Mouse (Mus musculus) large intestine, adult 2 months (tissue): ENCODE results near the gene Serpinb3c. TPM values are rescaled to one million over a fixed set of nuclear protein-coding genes. Genes with fewer than 3 reads are reported as not detected.
"Not testable (repeated sequence)": the region's sequence is repeated elsewhere in the genome, so short reads cannot be mapped to it uniquely, and the experiment has no call there.

ENCODE experiments used
- DNase-seq: peaks from one replicate; pipeline ENCODE4 v3.0.0-alpha.2; 2012; ENCODE audit warnings: low read depth, low spot score
- WGBS: fragments of 180-500 bp; shearing (Covaris S2); methylation state at CpG from one replicate; pipeline ENCODE4 v1.1.7; 2018; 5-methylcytosine and 5-hydroxymethylcytosine counted together
- polyA plus RNA-seq: library from polyadenylated mRNA; depleted of rRNA; stranded (reverse); fragments of >200 nt; gene quantifications from 2 replicates; pipeline ENCODE4 v1.2.3, GENCODE M21; 2012; rRNA removed

The Serpinb3c gene
- not detected in 2 replicates for polyA plus RNA-seq

DNA sequence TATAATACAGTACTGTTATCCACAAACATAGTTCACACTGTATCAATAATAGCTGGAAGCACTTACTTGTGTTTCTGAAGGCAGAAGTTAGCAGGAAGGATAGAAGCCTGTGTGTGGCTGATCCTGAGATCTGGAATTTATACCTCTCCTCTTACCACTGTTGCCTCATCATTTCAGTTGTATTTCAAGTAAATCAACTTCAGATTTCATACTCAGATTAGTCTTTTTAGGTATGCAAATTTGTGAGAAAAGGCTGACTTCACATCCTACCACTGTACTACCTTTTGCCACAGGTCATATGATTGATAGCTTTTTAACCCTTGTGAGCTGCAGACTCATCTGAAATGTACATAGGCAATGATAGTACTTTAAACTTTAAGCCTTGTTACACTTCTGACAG is at the start of gene Serpinb3c, which contains the start of gene Serpinb3b:
Serpinb3c (minus strand) TSS at position 111 of the 400 bp plus-strand sequence.
Serpinb3b (minus strand) TSS at position 101 of the 400 bp plus-strand sequence.
- DNase-seq = not testable (repeated sequence)

DNA sequence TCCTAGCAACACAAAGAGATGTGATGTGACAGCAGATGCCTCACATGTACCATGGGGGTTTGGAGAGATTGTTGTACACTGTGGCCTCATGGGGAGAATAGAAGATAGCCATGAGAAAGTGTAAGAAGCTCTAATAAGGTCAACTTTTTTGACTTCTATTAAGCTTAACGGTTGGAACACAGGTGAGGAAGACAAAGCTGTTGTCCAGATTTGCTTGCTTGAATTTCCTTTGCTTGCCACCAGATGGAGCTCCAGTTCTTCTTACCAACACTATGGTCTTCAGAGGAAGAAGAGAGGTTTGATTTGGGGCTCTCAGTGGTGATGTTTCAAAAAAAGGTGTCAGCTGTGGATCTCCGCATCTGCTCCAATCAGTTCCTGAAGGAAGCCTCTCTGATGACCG is 35.0 kb downstream of the Serpinb3c start:
- WGBS = 40% methylated on average over 3 of the region's 3 CpGs
- not testable (repeated sequence) for DNase-seq

Other genes with a start within 250 kb of the Serpinb3c start
- not detected in 2 replicates for gene Serpinb3a, start 226.1 kb downstream of the Serpinb3c start, polyA plus RNA-seq
- gene Serpinb3d, start 194.9 kb downstream of the Serpinb3c start, polyA plus RNA-seq = not detected in 2 replicates
- not detected in 2 replicates for gene Serpinb3b, start within 50 bp of the Serpinb3c start, polyA plus RNA-seq
- not detected in 2 replicates for gene Serpinb11, start 82.8 kb upstream of the Serpinb3c start, polyA plus RNA-seq
- gene Serpinb7, start 121.3 kb upstream of the Serpinb3c start, polyA plus RNA-seq = not detected in 2 replicates
- gene Serpinb2, start 233.1 kb upstream of the Serpinb3c start, polyA plus RNA-seq = 0.15 and 0.36 TPM in 2 replicates